Mouse (Mus musculus) E14TG2a.4 (cell line): ENCODE results near the gene Megf6.

Experiments
- CTCF ChIP-seq: conservative IDR thresholded peaks from 2 replicates; pipeline ENCODE4 v1.5.1; 2014; ENCODE audit warnings: low read length
- POU5F1 ChIP-seq: IDR thresholded peaks from 2 replicates; pipeline ENCODE4 v1.6.1; 2014; ENCODE audit warnings: low read length, borderline replicate concordance

- TF ChIP-seq CTCF = peak; percentile 85
- TF ChIP-seq POU5F1 = no peak
Observed at GRCm38 (mm10) chr4:154207261-154207660, 36.7 kb downstream of the Megf6 start.
